Comparison of ENCODE assay signal across 10 mouse cellular contexts in genomic region chr16:45832061-45832746, GRCm38 (mm10).
DNase-seq lines count a peak whose midpoint lies in the region; ATAC-seq and TF ChIP-seq lines count a peak whose summit lies in the region.
"Had no signal": no experiment of that assay in that cellular context is flagged by ENCODE, and none has a peak within 500 bp of the region (broad histone marks: within the 10 kb centered on the region; RNA-seq: fewer than 3 reads in every experiment).

No protein-coding gene starts in this region.

- no peak overlapping the region for H3K4me2 ChIP-seq in embryonic facial prominence, embryonic 14.5 days (ENCODE audit: low read depth, low read length)
- no peak overlapping the region for H3K4me2 ChIP-seq in limb, embryonic 12.5 days
- H3K4me2 ChIP-seq in forebrain, embryonic 16.5 days (ENCODE audit: low read length): no peak overlapping the region
- H3K4me2 ChIP-seq: hindbrain, embryonic 13.5 days had no signal

- DNase-seq in heart, adult 2 months: no peak
- no peak for DNase-seq in heart, postnatal 4 days
- DNase-seq in 3T3-L1 (ENCODE audit: low read depth, low spot score) (peak; percentile 31), MN1 (ENCODE audit: low spot score) (no peak)
- DNase-seq in embryonic facial prominence, embryonic 14.5 days (ENCODE audit: low spot score): peak; percentile 58
- DNase-seq in adrenal gland, adult 2 months: no peak

- TF ChIP-seq CTCF in heart, adult 2 months (IDR thresholded peaks at IDR 0.05): peak; percentile 59

- peak; percentile 20; the same call in 1 of the 2 replicates for TF ChIP-seq POLR2A in heart, adult 2 months (IDR thresholded peaks at IDR 0.05; ENCODE audit: insufficient read depth, low read depth, low read length)

- no peak overlapping the region for H3K4me3 ChIP-seq in heart, adult 2 months
- no peak overlapping the region for H3K4me3 ChIP-seq in embryonic facial prominence, embryonic 14.5 days (ENCODE audit: low read depth, low read length)
- no peak overlapping the region for H3K4me3 ChIP-seq in limb, embryonic 12.5 days (replicated peaks)
- H3K4me3 ChIP-seq in forebrain, embryonic 16.5 days (replicated peaks; ENCODE audit: low read length): no peak overlapping the region
- H3K4me3 ChIP-seq: hindbrain, embryonic 13.5 days; megakaryocyte, embryonic 14.5 days had no signal

- H3K27ac ChIP-seq in heart, adult 2 months: peak overlapping the region; percentile 61
- peak overlapping the region; percentile 24; the same call in 1 of the 2 replicates for H3K27ac ChIP-seq in embryonic facial prominence, embryonic 14.5 days (replicated peaks; ENCODE audit: low read depth, low read length)
- peak overlapping the region; percentile 66; the same call in 1 of the 2 replicates for H3K27ac ChIP-seq in limb, embryonic 12.5 days
- no peak overlapping the region for H3K27ac ChIP-seq in forebrain, embryonic 16.5 days (ENCODE audit: low read length)
- H3K27ac ChIP-seq: hindbrain, embryonic 13.5 days had no signal

- no peak for TF ChIP-seq EP300 in heart, adult 2 months (IDR thresholded peaks at IDR 0.05; ENCODE audit: insufficient read depth, low read depth, low read length)

- intact Hi-C loops in heart, adult 2 months (cut with DNase I): no loop called here

- no peak for ATAC-seq in embryonic facial prominence, embryonic 14.5 days (ENCODE audit: low read depth)
- no peak for ATAC-seq in limb, embryonic 12.5 days (ENCODE audit: insufficient number of reproducible peaks, insufficient read depth, low FRiP score, low TSS enrichment, low read depth)
- ATAC-seq in forebrain, embryonic 16.5 days: no peak

- H3K27me3 ChIP-seq in heart, adult 2 months (ENCODE audit: control insufficient read depth, insufficient read depth, low read length): no peaks in the 10 kb centered on the region
- H3K27me3 ChIP-seq in embryonic facial prominence, embryonic 14.5 days (replicated peaks; ENCODE audit: control insufficient read depth, insufficient read depth, low read length): no peaks in the 10 kb centered on the region
- no peaks in the 10 kb centered on the region for H3K27me3 ChIP-seq in limb, embryonic 12.5 days
- no peaks in the 10 kb centered on the region for H3K27me3 ChIP-seq in forebrain, embryonic 16.5 days (replicated peaks; ENCODE audit: control insufficient read depth, insufficient read depth, low read length)
- H3K27me3 ChIP-seq: hindbrain, embryonic 13.5 days had no signal

- H3K9me3 ChIP-seq in embryonic facial prominence, embryonic 14.5 days (ENCODE audit: control insufficient read depth, low read length): no peaks in the 10 kb centered on the region
- 0 out of 2 replicates have a peak, but pooled peaks cover 3% of the 10 kb centered on the region for H3K9me3 ChIP-seq in limb, embryonic 12.5 days
- no peaks in the 10 kb centered on the region for H3K9me3 ChIP-seq in forebrain, embryonic 16.5 days (ENCODE audit: control insufficient read depth, low read length)
- H3K9me3 ChIP-seq: hindbrain, embryonic 13.5 days had no signal

- peaks cover 6% of the 10 kb centered on the region; the same call in 1 of the 2 replicates for H3K79me2 ChIP-seq in heart, adult 2 months (replicated peaks; ENCODE audit: control insufficient read depth, insufficient read depth, low read length)

- peaks cover 7% of the 10 kb centered on the region for H3K36me3 ChIP-seq in heart, adult 2 months (ENCODE audit: control insufficient read depth, insufficient read depth, low read length)
- H3K36me3 ChIP-seq in embryonic facial prominence, embryonic 14.5 days (ENCODE audit: control insufficient read depth, insufficient read depth, low read length): no peaks in the 10 kb centered on the region
- peaks cover 5% of the 10 kb centered on the region; the same call in 1 of the 2 replicates for H3K36me3 ChIP-seq in limb, embryonic 12.5 days
- no peaks in the 10 kb centered on the region for H3K36me3 ChIP-seq in forebrain, embryonic 16.5 days (ENCODE audit: control insufficient read depth, insufficient read depth)
- H3K36me3 ChIP-seq: hindbrain, embryonic 13.5 days had no signal

- peaks cover 5% of the 10 kb centered on the region for H3K4me1 ChIP-seq in heart, adult 2 months (ENCODE audit: control insufficient read depth, insufficient read depth, low read length)
- peaks cover 31% of the 10 kb centered on the region for H3K4me1 ChIP-seq in embryonic facial prominence, embryonic 14.5 days (ENCODE audit: control insufficient read depth, insufficient read depth, low read length)
- H3K4me1 ChIP-seq in limb, embryonic 12.5 days (replicated peaks): peaks cover 49% of the 10 kb centered on the region
- H3K4me1 ChIP-seq in forebrain, embryonic 16.5 days (replicated peaks; ENCODE audit: control insufficient read depth, insufficient read depth, low read length): no peaks in the 10 kb centered on the region

- WGBS in heart, adult 2 months: 34% methylated on average over 8 of the region's 8 CpGs
- 65% methylated on average over 8 of the region's 8 CpGs for WGBS in embryonic facial prominence, embryonic 14.5 days
- WGBS in limb, embryonic 12.5 days: 62% methylated on average over 8 of the region's 8 CpGs
- WGBS in forebrain, embryonic 16.5 days: 74% methylated on average over 8 of the region's 8 CpGs

- H3K9ac ChIP-seq in heart, adult 2 months (ENCODE audit: low read depth, low read length): no peak overlapping the region
- no peak overlapping the region for H3K9ac ChIP-seq in embryonic facial prominence, embryonic 14.5 days (ENCODE audit: low read depth, low read length)
- H3K9ac ChIP-seq in limb, embryonic 12.5 days (replicated peaks): no peak overlapping the region
- no peak overlapping the region for H3K9ac ChIP-seq in forebrain, embryonic 16.5 days (replicated peaks; ENCODE audit: low read depth, low read length)
- H3K9ac ChIP-seq: hindbrain, embryonic 13.5 days had no signal

Comparison
In these comparisons a context has a peak if more than half of its experiments do, and no peak if none do; other contexts are left out.
1. DNase-seq: peak in 3T3-L1 (single experiment) and embryonic facial prominence, embryonic 14.5 days (single experiment); none in heart, adult 2 months (0 of 2), heart, postnatal 4 days (single experiment), MN1 (single experiment) and adrenal gland, adult 2 months (single experiment).